Mouse (Mus musculus) kidney, adult 2 months (tissue): ENCODE data around the gene Sele.

Source experiments
- CTCF ChIP-seq: fragments of 200-500 bp; conservative IDR thresholded peaks from 2 replicates; pipeline ENCODE4 v1.5.1; 2011; ENCODE audit warnings: low read depth, mild to moderate bottlenecking, control low read depth, low read length, moderate library complexity, mixed read lengths; ENCODE audit not compliant: insufficient read depth, insufficient read length
- POLR2A ChIP-seq: fragments of 200-500 bp; IDR thresholded peaks from one replicate; pipeline ENCODE4 v1.6.1; 2011; ENCODE audit warnings: low read depth, low read length, control low read depth

DNA sequence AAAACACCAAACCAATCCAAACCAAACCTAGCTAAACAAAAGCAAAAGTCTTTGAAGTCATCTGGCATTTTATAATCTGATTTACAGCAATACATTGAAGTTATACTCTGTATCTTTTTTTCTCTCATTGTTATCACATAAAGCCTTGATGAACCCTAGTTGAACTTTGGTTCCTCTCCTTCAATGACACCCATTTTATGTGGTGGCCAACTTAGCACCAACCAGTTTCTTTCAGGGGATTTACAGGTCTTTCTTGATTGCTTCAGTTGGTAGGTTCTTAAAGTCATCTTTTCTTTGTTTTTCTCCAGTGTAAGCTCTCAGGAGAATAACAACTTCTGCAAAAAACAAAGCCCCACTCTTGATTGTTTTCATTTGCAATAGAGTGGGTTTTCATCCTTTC, 21.2 kb downstream of the Sele start:
- no peak for TF ChIP-seq CTCF
- no peak for TF ChIP-seq POLR2A
